Mouse (Mus musculus): ENCODE data around the gene Dnajc2. TPM values are rescaled to one million over a fixed set of nuclear protein-coding genes. Genes with fewer than 3 reads are reported as not detected.

The Dnajc2 gene
- polyA plus RNA-seq, 1 experiment, result 119 TPM

- Histone ChIP-seq H3K9ac (ENCODE audit: low read depth, poor library complexity, severe bottlenecking) (no peak overlapping the region), H3K9me3 (replicated peaks; ENCODE audit: control insufficient read depth, insufficient read depth, low read length, poor library complexity, severe bottlenecking) (no peaks in the 10 kb centered on the region), H3K4me3 (ENCODE audit: low read depth, low read length) (no peak overlapping the region), H3K4me1 (ENCODE audit: control insufficient read depth, insufficient read depth, low read length) (no peaks in the 10 kb centered on the region), H3K36me3 (ENCODE audit: control insufficient read depth, insufficient read depth, low read length, poor library complexity, severe bottlenecking) (peaks cover 26% of the 10 kb centered on the region), H3K27ac (ENCODE audit: insufficient read depth, low read length) (no peak overlapping the region), H3K27me3 (ENCODE audit: control insufficient read depth, insufficient read depth, low read length, poor library complexity, severe bottlenecking) (no peaks in the 10 kb centered on the region)
- TF ChIP-seq EP300 (IDR thresholded peaks at IDR 0.05; ENCODE audit: insufficient read depth, low read depth, low read length), result no peak
- TF ChIP-seq POLR2A (IDR thresholded peaks at IDR 0.05; ENCODE audit: insufficient read depth, low read length), result no peak
- no peak for TF ChIP-seq CTCF (IDR thresholded peaks at IDR 0.05; ENCODE audit: low read depth, low read length)
Measured at GRCm38 (mm10) chr5:21739120-21739519, 45.9 kb downstream of the Dnajc2 start.

GRCm38 (mm10) chr5:21737620-21738019, 47.4 kb downstream of the Dnajc2 start:
- Histone ChIP-seq H3K4me3 (ENCODE audit: low read depth, low read length) (peak overlapping the region; percentile 95), H3K27me3 (ENCODE audit: control insufficient read depth, insufficient read depth, low read length, poor library complexity, severe bottlenecking) (no peaks in the 10 kb centered on the region), H3K36me3 (ENCODE audit: control insufficient read depth, insufficient read depth, low read length, poor library complexity, severe bottlenecking) (peaks cover 13% of the 10 kb centered on the region), H3K4me1 (ENCODE audit: control insufficient read depth, insufficient read depth, low read length) (no peaks in the 10 kb centered on the region), H3K9ac (ENCODE audit: low read depth, poor library complexity, severe bottlenecking) (peak overlapping the region; percentile 94), H3K9me3 (replicated peaks; ENCODE audit: control insufficient read depth, insufficient read depth, low read length, poor library complexity, severe bottlenecking) (no peaks in the 10 kb centered on the region), H3K27ac (ENCODE audit: insufficient read depth, low read length) (no peak overlapping the region)
- TF ChIP-seq POLR2A (IDR thresholded peaks at IDR 0.05; ENCODE audit: insufficient read depth, low read length), result no peak
- TF ChIP-seq EP300 (IDR thresholded peaks at IDR 0.05; ENCODE audit: insufficient read depth, low read depth, low read length), result no peak
- no peak for TF ChIP-seq CTCF (IDR thresholded peaks at IDR 0.05; ENCODE audit: low read depth, low read length)

- H3K27me3 ChIP-seq (ENCODE audit: control insufficient read depth, insufficient read depth, low read length, poor library complexity, severe bottlenecking), result no peaks in the 10 kb centered on the region
- no peaks in the 10 kb centered on the region for H3K9me3 ChIP-seq (replicated peaks; ENCODE audit: control insufficient read depth, insufficient read depth, low read length, poor library complexity, severe bottlenecking)
- TF ChIP-seq EP300 (IDR thresholded peaks at IDR 0.05; ENCODE audit: insufficient read depth, low read depth, low read length) (0 out of 2 replicates have a peak, but pooled peaks have one; percentile 4), POLR2A (IDR thresholded peaks at IDR 0.05; ENCODE audit: insufficient read depth, low read length) (no peak), CTCF (IDR thresholded peaks at IDR 0.05; ENCODE audit: low read depth, low read length) (peak; percentile 88)
- H3K4me3 ChIP-seq (ENCODE audit: low read depth, low read length), result peak within 1 kb of the TSS; percentile 95
- H3K4me1 ChIP-seq (ENCODE audit: control insufficient read depth, insufficient read depth, low read length), result peaks cover 2% of the 10 kb centered on the region
- peak within 1 kb of the TSS; percentile 81 for H3K27ac ChIP-seq (ENCODE audit: insufficient read depth, low read length)
- peak within 1 kb of the TSS; percentile 94 for H3K9ac ChIP-seq (ENCODE audit: low read depth, poor library complexity, severe bottlenecking)
- H3K36me3 ChIP-seq (ENCODE audit: control insufficient read depth, insufficient read depth, low read length, poor library complexity, severe bottlenecking), result peaks cover 11% of the 10 kb centered on the region
Measured at GRCm38 (mm10) chr5:21736956-21737585, 48.0 kb downstream of the Dnajc2 start, which contains the start of gene Pmpcb. Gene Pmpcb, plus strand, starts transcription at chr5:21737141.

GRCm38 (mm10) chr5:21736046-21736445, 49.0 kb downstream of the Dnajc2 start:
- H3K27me3 ChIP-seq (ENCODE audit: control insufficient read depth, insufficient read depth, low read length, poor library complexity, severe bottlenecking), result no peaks in the 10 kb centered on the region
- H3K9me3 ChIP-seq (replicated peaks; ENCODE audit: control insufficient read depth, insufficient read depth, low read length, poor library complexity, severe bottlenecking), result no peaks in the 10 kb centered on the region
- peak overlapping the region; percentile 57 for H3K27ac ChIP-seq (ENCODE audit: insufficient read depth, low read length)

GRCm38 (mm10) chr5:21735584-21735983, 49.5 kb downstream of the Dnajc2 start:
- Histone ChIP-seq H3K4me3 (ENCODE audit: low read depth, low read length) (peak overlapping the region; percentile 59), H3K4me1 (ENCODE audit: control insufficient read depth, insufficient read depth, low read length) (peaks cover 3% of the 10 kb centered on the region), H3K27me3 (ENCODE audit: control insufficient read depth, insufficient read depth, low read length, poor library complexity, severe bottlenecking) (no peaks in the 10 kb centered on the region), H3K36me3 (ENCODE audit: control insufficient read depth, insufficient read depth, low read length, poor library complexity, severe bottlenecking) (peaks cover 3% of the 10 kb centered on the region; the same call in 1 of the 2 replicates), H3K9ac (ENCODE audit: low read depth, poor library complexity, severe bottlenecking) (peak overlapping the region; percentile 28; the same call in 1 of the 2 replicates), H3K27ac (ENCODE audit: insufficient read depth, low read length) (peak overlapping the region; percentile 52; the same call in 1 of the 2 replicates), H3K9me3 (replicated peaks; ENCODE audit: control insufficient read depth, insufficient read depth, low read length, poor library complexity, severe bottlenecking) (no peaks in the 10 kb centered on the region)
- peak; percentile 86 for TF ChIP-seq CTCF (IDR thresholded peaks at IDR 0.05; ENCODE audit: low read depth, low read length)
- no peak for TF ChIP-seq POLR2A (IDR thresholded peaks at IDR 0.05; ENCODE audit: insufficient read depth, low read length)
- no peak for TF ChIP-seq EP300 (IDR thresholded peaks at IDR 0.05; ENCODE audit: insufficient read depth, low read depth, low read length)

More at GRCm38 (mm10) chr5:21736046-21736445, 49.0 kb downstream of the Dnajc2 start:
- no peak overlapping the region for H3K4me3 ChIP-seq (ENCODE audit: low read depth, low read length)
- H3K36me3 ChIP-seq (ENCODE audit: control insufficient read depth, insufficient read depth, low read length, poor library complexity, severe bottlenecking), result peaks cover 4% of the 10 kb centered on the region; the same call in 1 of the 2 replicates
- TF ChIP-seq EP300 (IDR thresholded peaks at IDR 0.05; ENCODE audit: insufficient read depth, low read depth, low read length), result no peak
- no peak for TF ChIP-seq POLR2A (IDR thresholded peaks at IDR 0.05; ENCODE audit: insufficient read depth, low read length)
- peaks cover 3% of the 10 kb centered on the region for H3K4me1 ChIP-seq (ENCODE audit: control insufficient read depth, insufficient read depth, low read length)
- H3K9ac ChIP-seq (ENCODE audit: low read depth, poor library complexity, severe bottlenecking), result 0 out of 2 replicates have a peak overlapping the region, but pooled peaks have one; percentile 23

GRCm38 (mm10) chr5:21735100-21735499, 50.0 kb downstream of the Dnajc2 start:
- Histone ChIP-seq H3K4me1 (ENCODE audit: control insufficient read depth, insufficient read depth, low read length) (peaks cover 3% of the 10 kb centered on the region), H3K9me3 (replicated peaks; ENCODE audit: control insufficient read depth, insufficient read depth, low read length, poor library complexity, severe bottlenecking) (no peaks in the 10 kb centered on the region), H3K4me3 (ENCODE audit: low read depth, low read length) (peak overlapping the region; percentile 19), H3K36me3 (ENCODE audit: control insufficient read depth, insufficient read depth, low read length, poor library complexity, severe bottlenecking) (no peaks in the 10 kb centered on the region), H3K9ac (ENCODE audit: low read depth, poor library complexity, severe bottlenecking) (peak overlapping the region; percentile 28; the same call in 1 of the 2 replicates), H3K27me3 (ENCODE audit: control insufficient read depth, insufficient read depth, low read length, poor library complexity, severe bottlenecking) (no peaks in the 10 kb centered on the region), H3K27ac (ENCODE audit: insufficient read depth, low read length) (no peak overlapping the region)
- TF ChIP-seq CTCF (IDR thresholded peaks at IDR 0.05; ENCODE audit: low read depth, low read length), result no peak
- no peak for TF ChIP-seq POLR2A (IDR thresholded peaks at IDR 0.05; ENCODE audit: insufficient read depth, low read length)
- TF ChIP-seq EP300 (IDR thresholded peaks at IDR 0.05; ENCODE audit: insufficient read depth, low read depth, low read length), result no peak

Measured in ES-Bruce4 (cell line).